Mouse (Mus musculus) ES-E14 (cell line): ENCODE data around the gene Sipa1l2. TPM values are rescaled to one million over a fixed set of nuclear protein-coding genes. Genes with fewer than 3 reads are reported as not detected.

ENCODE experiments used
- DNase-seq: peaks from one replicate; pipeline ENCODE4 v3.0.0-alpha.2; 2013; ENCODE audit warnings: low read depth, low spot score
- H3K27ac ChIP-seq: 2 replicates; pipeline ENCODE4 v1.5.1; 2012; ENCODE audit warnings: low read depth, mild to moderate bottlenecking, low read length, moderate library complexity, mixed read lengths; ENCODE audit not compliant: poor library complexity, insufficient read depth, severe bottlenecking
- H3K36me3 ChIP-seq: 2 replicates; pipeline ENCODE4 v1.6.1; 2012; ENCODE audit warnings: mild to moderate bottlenecking, low read length, moderate library complexity, mixed read lengths; ENCODE audit not compliant: control insufficient read depth, poor library complexity, insufficient read depth, severe bottlenecking
- H3K4me1 ChIP-seq, 2 experiments: fragments of 150-350 bp in 1 of 2; sonication (generic) in 1 of 2; 2 replicates each; pipeline ENCODE4 v1.6.1; 2012; ENCODE audit warnings: low read length in 2 of 2, mild to moderate bottlenecking in 1 of 2, mixed read lengths in 1 of 2; ENCODE audit not compliant: control insufficient read depth in 2 of 2, insufficient read depth in 2 of 2, poor library complexity in 1 of 2
- H3K4me3 ChIP-seq, 2 experiments: fragments of 150-350 bp in 1 of 2; sonication (generic) in 1 of 2; 2 replicates each; pipeline ENCODE4 v1.5.1; 2012; ENCODE audit warnings: low read length in 2 of 2, low read depth in 1 of 2, mild to moderate bottlenecking in 1 of 2, mixed read lengths in 1 of 2; ENCODE audit not compliant: insufficient read depth in 1 of 2, poor library complexity in 1 of 2, severe bottlenecking in 1 of 2
- H3K9ac ChIP-seq: 2 replicates; pipeline ENCODE4 v1.6.1; 2012; ENCODE audit warnings: low read depth, mild to moderate bottlenecking, low read length, mixed read lengths; ENCODE audit not compliant: poor library complexity, insufficient read depth, severe bottlenecking
- H3K9me3 ChIP-seq: fragments of 150-350 bp; sonication (generic); 2 replicates; pipeline ENCODE4 v1.6.1; 2012; ENCODE audit warnings: low read depth, mild to moderate bottlenecking, low read length; ENCODE audit not compliant: control insufficient read depth, insufficient read depth
- CHD2 ChIP-seq: IDR thresholded peaks from 2 replicates; pipeline ENCODE4 v1.6.1; 2014; ENCODE audit warnings: mild to moderate bottlenecking, low read depth, low read length, inconsistent platforms
- HCFC1 ChIP-seq: IDR thresholded peaks from 2 replicates; pipeline ENCODE4 v1.6.1; 2012; ENCODE audit warnings: low read length, inconsistent platforms, borderline replicate concordance; ENCODE audit not compliant: insufficient read depth
- MAFK ChIP-seq: IDR thresholded peaks from 2 replicates; pipeline ENCODE4 v1.6.1; 2014; ENCODE audit warnings: mild to moderate bottlenecking, low read depth, low read length, inconsistent platforms; ENCODE audit not compliant: insufficient read depth
- ZC3H11A ChIP-seq: IDR thresholded peaks from 2 replicates; pipeline ENCODE4 v1.6.1; 2012; ENCODE audit warnings: low read depth, mild to moderate bottlenecking, inconsistent platforms, low read length, borderline replicate concordance
- ZNF384 ChIP-seq: IDR thresholded peaks from 2 replicates; pipeline ENCODE4 v1.6.1; 2012; ENCODE audit warnings: low read depth, low read length, inconsistent platforms
- in situ Hi-C, 2 experiments: fragments of 600-800 bp; cut with MboI; formaldehyde crosslinking; loops; one replicate each; pipeline ENCODE4 v1.15.1; 2025; ENCODE audit warnings: low sequenced_read_pairs in 2 of 2, inconsistent platforms in 1 of 2; ENCODE audit not compliant: unreplicated experiment in 2 of 2
- total RNA-seq: library from RNA; depleted of rRNA; stranded (reverse); fragments of 300-350 nt; gene quantifications from 2 replicates; pipeline ENCODE4 v1.2.3, GENCODE M21; 2012

Gene Sipa1l2
- total RNA-seq, 1 experiment = 19.0 TPM

- DNase-seq = no peak
These were observed 1.2 kb downstream of the Sipa1l2 start for GRCm38 (mm10) chr8:125568421-125568850.

GRCm38 (mm10) chr8:125567569-125567968 lies 2.0 kb downstream of the Sipa1l2 start:
- in situ Hi-C loops = loop anchor here in 1 of 2 experiments (25.0 kb wide), 1 partner anchor 380 kb away; no protein-coding TSS in a partner anchor
- TF ChIP-seq ZNF384 (no peak), CHD2 (no peak), ZC3H11A (no peak), MAFK (no peak), HCFC1 (no peak)
- Histone ChIP-seq H3K9ac (no peak overlapping the region), H3K27ac (no peak overlapping the region), H3K36me3 (no peaks in the 10 kb centered on the region; the same call in 1 of the 2 replicates), H3K9me3 (no peaks in the 10 kb centered on the region), H3K4me1 (peaks cover 1 to 14% of the 10 kb centered on the region in 2 experiments; a peak in 3 of 4 replicates), H3K4me3 (no peak overlapping the region)
- no peak for DNase-seq

More at GRCm38 (mm10) chr8:125568421-125568850, 1.2 kb downstream of the Sipa1l2 start:
- Histone ChIP-seq H3K9ac (no peak overlapping the region), H3K4me1 (peaks cover 1 to 9% of the 10 kb centered on the region in 2 experiments; a peak in 3 of 4 replicates), H3K27ac (no peak overlapping the region), H3K36me3 (no peaks in the 10 kb centered on the region; the same call in 1 of the 2 replicates), H3K4me3 (peak overlapping the region; percentile 94 to 97), H3K9me3 (no peaks in the 10 kb centered on the region)
- no peak for TF ChIP-seq MAFK
- in situ Hi-C loops = loop anchor here in 1 of 2 experiments (25.0 kb wide), 1 partner anchor 381 kb away; no protein-coding TSS in a partner anchor

- H3K36me3 ChIP-seq = no peaks in the 10 kb centered on the region; the same call in 1 of the 2 replicates
- peaks cover 0 to 29% of the 10 kb centered on the region in 2 experiments; a peak in 2 of 4 replicates for H3K4me1 ChIP-seq
- TF ChIP-seq HCFC1 (no peak), CHD2 (no peak), ZC3H11A (no peak), ZNF384 (no peak), MAFK (no peak)
- H3K9ac ChIP-seq = no peak overlapping the region
- H3K9me3 ChIP-seq = no peaks in the 10 kb centered on the region
- DNase-seq = no peak
- in situ Hi-C loops = loop anchor here in 1 of 2 experiments (25.0 kb wide), 1 partner anchor 376 kb away; no protein-coding TSS in a partner anchor
- no peak overlapping the region for H3K4me3 ChIP-seq
- no peak overlapping the region for H3K27ac ChIP-seq
These were observed 6.7 kb downstream of the Sipa1l2 start for GRCm38 (mm10) chr8:125562878-125563277.

GRCm38 (mm10) chr8:125560825-125561490 lies 8.7 kb downstream of the Sipa1l2 start:
- Histone ChIP-seq H3K4me3 (no peak overlapping the region), H3K9ac (no peak overlapping the region), H3K36me3 (peaks cover 4% of the 10 kb centered on the region; the same call in 1 of the 2 replicates), H3K27ac (no peak overlapping the region), H3K9me3 (no peaks in the 10 kb centered on the region), H3K4me1 (peaks cover 4 to 45% of the 10 kb centered on the region in 2 experiments; a peak in 2 of 4 replicates)
- TF ChIP-seq ZNF384 (no peak), ZC3H11A (no peak), MAFK (no peak), HCFC1 (no peak), CHD2 (no peak)
- in situ Hi-C loops = loop anchor here in 1 of 2 experiments (25.0 kb wide), 1 partner anchor 374 kb away; no protein-coding TSS in a partner anchor
- DNase-seq = no peak
